Mouse (Mus musculus) MN1 (cell line): ENCODE measurements around the gene Gm45521.

Experiments used
- DNase-seq: peaks from one replicate; pipeline ENCODE4 v3.0.0-alpha.2; 2016; ENCODE audit warnings: low spot score

Gm45521 gene

DNA sequence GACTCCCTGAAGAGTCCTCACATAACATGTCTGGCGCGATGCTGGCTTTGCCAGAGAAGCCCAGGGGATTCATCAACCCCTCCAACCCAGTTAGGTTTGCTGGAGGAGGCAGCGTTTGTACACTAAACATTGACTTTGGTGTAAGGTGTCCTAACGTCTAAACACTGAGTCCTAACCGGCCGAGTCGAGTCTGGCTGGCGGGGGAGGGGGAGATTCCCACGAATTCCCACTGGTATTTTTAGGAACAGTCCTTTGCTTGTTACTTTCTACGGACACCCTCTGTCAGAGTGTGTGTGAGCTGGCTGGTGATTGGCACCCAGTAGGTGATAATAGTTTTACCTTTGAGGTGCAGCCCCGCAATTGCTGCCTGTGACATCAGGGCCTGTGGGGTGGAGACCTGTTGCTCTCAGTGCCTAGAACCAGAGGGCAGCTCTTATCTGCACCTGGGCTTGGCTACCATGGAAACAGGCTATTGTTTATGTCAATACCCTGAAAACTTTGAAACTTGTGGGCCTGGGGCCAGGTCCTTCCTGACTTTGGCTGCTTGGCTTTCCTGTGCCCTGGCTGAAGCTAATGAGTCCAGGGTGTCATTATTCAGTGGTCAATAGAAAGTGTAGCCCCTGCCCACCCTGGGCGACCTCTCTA, 4.4 kb upstream of the Gm45521 start:
- DNase-seq = peak; percentile 28

DNA sequence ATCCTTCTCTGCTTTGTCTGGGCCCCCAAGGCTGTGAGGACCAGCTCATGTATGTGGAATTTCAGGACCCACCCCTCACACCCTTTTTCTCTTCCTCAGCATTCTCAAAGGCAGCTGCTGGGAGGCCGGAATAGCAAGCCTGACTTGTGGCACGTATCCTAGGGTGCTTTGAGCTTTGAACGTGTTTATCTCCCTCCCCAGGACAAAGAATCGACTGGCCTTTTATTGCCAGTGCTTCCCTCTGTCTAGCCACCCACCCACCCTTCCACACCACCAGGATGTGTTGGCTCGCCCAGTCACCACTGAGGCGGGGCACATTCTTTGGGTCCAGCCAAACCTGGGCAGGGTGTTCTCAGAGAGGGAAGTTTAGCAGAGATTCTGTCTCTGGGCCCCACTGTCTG, 3.0 kb upstream of the Gm45521 start:
- no peak for DNase-seq

DNA sequence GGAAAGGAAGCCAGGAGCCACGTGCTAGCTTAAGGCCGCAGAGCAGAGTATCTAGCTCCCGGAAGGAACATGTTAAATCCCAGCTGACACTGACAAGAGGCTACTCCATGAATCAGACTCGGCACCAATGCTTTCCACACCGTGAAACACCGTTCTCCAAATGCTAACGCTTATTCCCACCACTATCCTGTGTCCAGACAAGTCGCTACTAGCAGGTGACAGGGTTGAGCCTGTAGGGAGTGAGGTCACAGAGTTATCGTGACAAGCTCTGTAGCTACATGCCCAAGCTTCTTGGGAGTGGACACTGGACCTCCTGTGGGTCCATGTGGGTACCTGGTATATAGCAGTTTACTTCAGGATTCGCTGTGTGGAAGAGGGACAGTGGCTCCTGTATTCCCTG, 661 bp upstream of the Gm45521 start:
- DNase-seq = no peak

DNA sequence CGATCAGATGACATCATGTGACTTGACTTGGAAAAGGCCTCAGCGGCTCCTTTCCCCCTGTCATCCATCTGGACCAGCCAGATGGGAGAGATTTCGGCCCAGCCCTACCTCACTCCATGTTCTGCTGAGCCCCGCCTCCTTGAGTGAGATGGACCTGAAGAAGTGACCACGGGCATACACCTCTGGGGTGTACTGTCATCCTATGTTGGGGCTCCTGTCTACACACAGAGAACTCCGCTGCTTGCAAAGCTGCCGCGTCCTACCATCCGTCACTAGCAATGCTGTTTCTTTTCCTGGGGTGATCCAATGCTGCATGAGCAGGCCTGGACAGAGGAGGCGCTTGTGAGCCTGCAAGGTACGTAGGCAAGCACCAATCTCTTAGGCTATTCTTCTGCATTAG, 3.5 kb downstream of the Gm45521 start:
- DNase-seq = peak; percentile 64

DNA sequence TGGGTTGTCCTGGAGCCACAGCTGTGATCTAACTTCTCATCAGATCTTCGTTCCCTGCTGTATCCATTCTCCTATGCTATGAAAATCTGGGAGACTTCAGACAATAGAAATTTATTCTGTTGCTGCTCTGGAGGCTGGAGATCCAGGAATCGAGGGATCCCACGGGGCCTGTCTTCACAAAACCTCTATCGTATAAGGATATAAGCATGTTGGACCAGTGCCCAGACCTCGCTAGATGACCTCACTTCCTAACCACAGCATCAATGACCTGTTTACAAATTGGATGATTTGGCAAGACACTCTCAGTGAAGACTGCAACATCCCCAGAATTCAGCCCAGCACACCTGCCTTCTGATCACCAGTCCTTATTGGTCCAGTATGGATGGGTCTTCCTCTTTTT, 4.6 kb downstream of the Gm45521 start:
- peak; percentile 84 for DNase-seq

DNA sequence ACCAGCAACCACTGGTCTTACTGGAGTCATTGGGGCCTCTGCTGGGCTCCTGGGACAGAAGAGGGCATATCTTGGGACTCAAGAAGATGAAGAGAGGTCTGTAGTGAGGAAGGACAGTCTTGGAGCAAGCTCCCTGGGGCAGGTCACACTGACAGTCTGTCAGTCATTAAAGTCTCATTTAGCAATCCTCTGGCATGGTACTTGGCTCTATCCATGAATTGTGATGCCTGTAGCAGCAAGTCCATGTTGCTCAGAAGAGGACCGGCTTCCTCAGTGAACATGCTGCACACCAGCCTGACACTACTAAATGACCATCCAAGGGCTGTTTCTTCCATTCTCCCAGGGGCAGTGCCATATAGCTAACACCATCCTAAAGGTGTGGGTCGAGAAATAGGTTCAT, 5.5 kb downstream of the Gm45521 start:
- no peak for DNase-seq

DNA sequence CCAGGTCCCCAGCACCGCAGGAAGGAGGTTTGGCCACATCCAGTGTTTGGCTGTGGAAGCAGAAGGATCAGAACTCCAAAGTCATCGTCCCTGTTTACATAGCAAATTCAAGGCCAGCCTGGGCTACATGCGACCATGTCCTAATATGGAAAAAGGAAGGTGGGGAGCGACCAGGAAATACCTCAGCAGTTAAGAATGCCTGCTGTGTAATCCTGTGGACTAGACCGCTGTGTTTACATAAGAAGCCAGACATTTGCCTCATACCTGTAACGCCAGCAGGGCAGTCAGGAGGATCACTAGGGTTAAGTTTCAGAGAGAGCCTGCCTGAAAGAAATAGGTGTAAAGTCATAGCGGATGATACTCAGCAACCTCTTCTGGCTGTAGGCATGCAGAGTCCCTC, 6.1 kb downstream of the Gm45521 start:
- DNase-seq = no peak

DNA sequence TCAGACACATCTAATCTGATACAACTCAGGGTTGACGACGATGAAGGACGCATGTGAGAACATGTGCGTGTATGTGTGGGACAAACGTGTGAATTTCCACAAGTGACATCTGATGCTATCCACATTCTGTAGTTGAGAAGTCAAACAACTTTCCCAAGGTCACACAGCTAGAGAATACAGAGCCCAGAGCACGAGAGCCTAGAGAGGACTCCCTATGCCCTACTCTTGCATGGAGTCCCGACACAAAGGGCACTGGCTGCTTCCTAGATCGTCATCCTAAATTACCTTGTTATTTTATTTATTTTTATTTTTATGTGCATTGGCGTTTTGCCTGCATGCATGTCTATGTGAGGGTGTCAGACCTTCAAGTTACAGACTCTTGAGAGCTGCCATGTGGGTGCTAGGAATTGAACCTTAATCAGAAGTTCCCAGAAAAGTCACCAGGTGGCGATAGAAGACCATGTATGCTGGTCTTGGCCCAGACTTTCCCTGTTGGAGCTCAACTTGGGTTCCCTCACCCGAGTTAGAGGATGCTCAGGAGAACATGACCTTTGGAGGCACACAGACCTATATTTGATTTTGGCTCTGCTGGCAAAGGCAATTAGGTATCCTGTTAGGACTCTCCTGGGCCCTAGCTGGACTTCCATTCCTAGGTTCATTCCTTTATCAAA, 7.3 kb downstream of the Gm45521 start:
- peak; percentile 80 for DNase-seq

DNA sequence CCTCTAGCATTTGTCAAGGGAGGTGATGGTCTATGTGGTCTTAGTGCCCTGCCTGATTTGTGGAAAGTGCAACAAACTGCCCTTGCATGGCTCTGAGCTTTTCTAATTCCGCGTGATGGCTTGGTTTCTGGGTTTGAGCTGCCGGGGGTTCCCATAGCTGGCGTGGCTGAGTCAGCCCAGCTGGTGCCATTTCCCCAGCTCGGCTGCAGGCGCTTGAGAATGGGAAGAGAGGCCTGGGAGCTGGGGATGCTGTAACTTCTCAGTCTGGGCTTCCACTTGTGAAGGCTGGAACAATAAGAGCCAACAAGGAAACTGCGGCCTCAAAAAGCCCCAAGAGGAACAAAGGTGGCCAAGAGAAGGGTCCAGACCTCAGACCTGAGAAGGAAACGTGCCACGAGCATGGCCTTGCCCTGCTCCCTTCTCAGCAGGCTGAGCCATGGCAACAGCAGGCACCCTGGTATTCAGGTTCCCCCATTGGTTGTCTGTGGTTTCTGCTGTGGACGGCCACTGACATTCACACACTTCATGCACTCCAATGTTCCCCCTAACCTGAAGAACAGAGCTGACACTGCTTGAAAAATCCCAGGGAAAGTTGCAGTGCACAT, 14.9 kb downstream of the Gm45521 start:
- DNase-seq = no peak

DNA sequence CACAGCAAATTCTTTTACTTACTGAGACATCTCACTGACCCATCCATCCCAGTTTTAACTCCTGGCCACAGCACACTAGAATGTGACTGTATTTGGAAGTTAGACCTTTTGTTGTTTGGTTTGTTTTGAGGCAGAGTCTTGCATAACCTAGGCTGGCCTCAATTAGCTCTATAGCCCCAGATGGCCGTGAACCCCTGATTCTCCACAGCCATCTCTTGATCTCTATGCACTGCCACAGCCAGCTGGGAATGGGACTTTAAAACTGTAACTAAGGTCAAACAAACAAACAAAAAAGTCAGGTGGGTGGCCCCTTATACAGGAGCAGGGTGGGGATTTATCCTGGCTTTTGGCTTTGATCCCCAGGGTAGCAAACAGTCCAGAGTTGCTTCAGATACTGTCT, 17.6 kb downstream of the Gm45521 start:
- no peak for DNase-seq

DNA sequence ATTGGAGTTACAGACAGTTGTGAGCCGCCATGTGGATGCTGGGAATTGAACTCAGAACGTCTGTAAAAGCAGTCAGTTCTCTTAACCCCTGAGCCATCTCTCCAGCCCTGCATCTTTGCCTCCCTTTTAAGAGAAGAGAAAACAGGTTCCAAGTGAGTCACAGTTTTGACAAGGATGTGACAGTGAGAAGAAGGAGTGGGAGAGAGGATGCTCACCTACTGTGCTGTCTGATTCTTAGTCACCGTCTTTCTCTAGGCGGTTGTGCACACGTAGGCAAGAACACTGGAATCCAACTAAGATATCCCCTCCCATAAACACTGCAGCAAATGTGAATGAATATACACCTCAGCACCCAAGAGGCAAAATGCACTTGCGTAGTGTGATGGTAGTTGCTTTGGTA, 18.1 kb downstream of the Gm45521 start:
- no peak for DNase-seq

DNA sequence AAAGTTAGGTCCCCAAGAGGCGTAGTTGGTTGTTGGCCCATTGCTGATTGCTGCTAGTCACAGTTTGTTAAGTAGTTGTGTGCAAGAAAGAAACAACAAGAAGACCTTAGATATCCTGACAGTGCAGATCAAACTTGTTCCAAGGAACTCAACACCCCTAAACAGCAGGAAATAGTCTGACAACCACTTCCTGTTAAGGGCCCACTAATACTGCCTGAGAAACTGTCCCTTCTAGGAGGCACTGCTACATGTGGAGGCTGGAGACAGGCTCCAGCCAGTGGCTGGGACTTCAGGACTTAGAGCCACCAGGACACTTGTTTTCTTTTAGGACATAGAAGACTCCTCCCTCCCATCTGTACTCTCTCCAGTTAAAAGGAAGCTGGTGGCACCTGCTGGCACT, 20.4 kb downstream of the Gm45521 start:
- DNase-seq = no peak

DNA sequence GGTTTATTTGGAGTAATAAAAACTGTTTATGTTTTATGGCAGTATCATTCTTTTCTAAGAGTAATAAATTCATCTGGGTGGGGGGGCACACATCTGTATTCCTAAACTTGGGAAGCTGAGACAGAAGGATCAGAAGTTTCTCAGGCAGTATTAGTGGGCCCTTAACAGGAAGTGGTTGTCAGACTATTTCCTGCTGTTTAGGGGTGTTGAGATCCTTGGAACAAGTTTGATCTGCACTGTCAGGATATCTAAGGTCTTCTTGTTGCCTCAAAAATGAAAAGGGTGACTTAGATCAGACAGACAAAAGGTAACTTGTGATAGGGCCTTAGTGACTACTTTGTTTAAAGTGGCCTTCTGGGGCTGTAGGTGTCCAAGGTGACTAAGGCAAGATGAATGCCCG, 21.1 kb downstream of the Gm45521 start:
- no peak for DNase-seq

DNA sequence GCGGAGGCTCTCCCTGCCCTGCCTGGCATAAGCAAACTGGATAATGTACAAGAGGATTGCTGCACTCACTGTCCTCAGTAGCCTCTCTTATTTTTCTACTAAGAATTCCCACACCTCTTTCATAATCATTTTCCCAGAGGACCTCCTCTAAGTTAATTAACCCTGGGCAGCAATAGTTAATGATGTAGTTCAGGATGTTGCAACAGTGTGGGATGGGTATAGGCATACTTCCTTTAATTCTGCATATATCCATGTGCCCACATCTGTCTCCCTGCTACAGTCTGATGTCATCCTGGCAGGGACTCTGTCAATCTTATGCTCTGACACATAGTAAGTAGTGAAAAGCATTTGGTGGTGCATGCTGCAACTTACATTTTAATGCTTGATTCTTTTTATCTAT, 24.1 kb downstream of the Gm45521 start:
- DNase-seq = peak; percentile 22

DNA sequence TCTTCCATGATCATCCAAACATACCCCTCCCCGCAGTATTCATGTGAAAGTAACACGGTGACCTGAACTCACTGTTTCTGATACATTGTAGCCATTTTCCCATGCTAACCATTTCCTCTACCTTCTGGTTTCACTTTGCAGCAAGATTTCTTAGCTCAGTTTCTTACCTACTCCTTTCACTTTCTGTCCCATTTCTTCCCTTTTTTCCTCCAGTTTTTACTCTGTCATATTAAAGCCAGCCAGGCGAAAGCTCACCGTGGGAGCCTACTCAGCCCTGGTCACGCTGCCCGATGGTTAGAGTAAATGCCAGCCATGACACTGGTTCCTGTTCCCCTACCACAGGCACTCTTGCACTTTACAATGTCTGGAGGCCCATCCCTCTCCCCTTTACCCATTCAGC, 29.8 kb downstream of the Gm45521 start:
- DNase-seq = no peak

DNA sequence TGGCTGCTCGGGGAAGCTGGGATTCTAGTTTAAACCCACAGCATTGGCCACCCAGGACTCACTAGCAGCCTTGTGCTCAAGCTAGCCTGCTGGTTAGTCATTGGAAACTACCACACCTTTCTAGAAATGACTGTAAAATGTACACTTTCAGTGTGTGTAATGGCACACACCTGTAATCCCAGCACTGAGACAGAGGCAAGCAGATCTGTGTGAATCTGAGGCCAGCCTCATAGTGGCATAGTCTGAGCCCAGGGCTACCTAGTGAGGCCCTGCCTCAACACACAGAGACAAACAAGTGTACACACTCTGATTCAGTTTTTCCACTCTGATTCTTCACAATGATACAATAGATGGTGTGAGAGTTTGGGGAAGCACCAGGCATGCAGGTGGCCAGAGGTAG, 32.3 kb downstream of the Gm45521 start:
- DNase-seq = no peak

DNA sequence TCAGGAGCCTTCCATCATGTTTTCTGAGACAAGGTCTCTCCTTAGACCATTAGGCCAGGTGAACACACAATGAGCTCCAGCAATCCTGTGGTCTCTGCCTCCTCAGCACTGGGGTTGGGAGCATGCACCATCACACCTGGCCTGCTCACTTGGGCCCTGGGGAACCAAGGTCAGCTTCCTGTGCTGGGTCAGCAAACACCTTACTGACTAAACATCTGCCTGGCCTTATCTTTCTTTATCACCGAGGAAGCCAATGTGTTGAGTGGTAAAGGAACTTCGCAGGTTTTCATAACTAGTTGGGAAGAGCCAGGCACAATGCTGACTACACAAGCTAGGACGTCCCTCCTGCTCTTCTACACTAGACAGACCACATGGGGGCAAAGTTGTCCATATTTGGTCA, 32.9 kb downstream of the Gm45521 start:
- no peak for DNase-seq

DNA sequence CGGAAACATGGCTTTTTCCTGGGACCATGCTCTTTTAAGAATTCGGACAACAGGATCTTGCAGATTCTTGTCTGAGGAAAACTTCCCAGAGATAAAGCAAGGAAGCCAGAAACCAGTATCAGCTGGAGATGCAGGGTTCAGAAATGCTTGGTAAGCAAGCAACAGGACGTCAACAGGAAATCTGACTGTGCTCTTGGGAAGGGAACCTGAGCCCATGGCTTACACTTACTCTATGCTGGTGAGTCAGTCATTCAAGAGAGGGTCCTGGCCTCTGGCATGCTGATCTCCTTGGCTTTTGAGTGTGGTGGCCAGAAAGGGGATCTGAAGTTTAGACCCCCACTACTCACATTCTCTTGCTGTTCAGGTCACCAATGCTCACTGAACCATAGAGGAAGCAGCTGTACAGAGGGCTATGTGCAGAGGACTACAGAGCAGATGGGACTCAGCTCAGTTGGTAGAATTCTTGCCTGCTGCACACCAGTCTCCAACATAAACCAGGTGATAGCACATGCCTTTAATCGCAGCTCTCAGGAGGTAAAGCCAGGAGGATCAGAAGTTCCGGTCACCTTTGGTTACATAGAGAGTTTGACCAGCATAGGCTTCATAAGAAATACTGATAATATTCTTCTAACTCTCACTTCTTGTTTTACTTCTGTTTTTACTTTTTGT, 34.2 kb downstream of the Gm45521 start:
- no peak for DNase-seq

DNA sequence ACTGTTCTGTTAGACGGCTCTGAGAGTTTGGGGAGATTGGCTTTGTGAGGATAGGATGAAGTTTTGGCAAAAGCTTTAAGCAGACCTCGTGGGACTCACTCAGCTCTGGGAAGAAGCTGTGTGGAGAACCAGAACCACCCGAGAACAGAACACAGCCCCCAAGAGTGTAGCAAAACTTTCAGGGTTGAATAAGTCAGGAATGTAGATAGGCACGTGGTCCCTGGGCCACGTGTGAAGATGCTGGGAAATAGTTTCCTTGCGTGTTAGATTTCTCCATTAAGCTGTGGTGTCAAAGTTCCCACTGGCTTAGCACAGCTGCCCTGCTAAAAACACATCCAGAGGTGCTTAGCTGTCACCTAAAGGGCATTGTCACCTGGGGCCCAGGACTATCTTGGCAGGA, 35.1 kb downstream of the Gm45521 start:
- no peak for DNase-seq

DNA sequence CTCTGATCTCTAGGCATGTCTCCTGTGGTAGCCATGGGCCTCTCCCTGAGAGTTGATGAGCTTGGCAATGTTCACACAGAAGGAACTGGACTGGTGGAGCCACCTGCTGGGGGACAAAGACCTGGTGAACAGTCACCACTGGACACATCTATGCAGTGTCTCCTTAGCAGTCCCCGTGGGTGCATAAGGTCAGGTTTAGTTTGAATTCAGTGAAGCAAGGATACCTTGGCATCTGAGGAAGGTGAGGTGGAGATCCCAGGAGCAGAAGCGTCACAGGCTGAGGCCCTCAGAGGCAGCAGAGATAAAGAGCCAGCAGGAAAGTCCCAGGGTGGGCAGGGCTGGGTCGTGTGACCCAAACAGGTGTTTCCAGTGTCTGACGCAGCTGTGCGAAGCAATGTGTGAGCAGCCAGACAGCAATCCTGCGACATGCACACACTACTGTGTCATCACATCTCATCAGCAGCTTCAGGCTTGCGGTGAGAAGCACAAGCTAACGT, 37.2 kb downstream of the Gm45521 start, which contains the start of gene Dnase1l3:
Gene Dnase1l3, minus strand, starts transcription at position 303 of the 497 bp plus-strand sequence.
- DNase-seq = peak; percentile 48

DNA sequence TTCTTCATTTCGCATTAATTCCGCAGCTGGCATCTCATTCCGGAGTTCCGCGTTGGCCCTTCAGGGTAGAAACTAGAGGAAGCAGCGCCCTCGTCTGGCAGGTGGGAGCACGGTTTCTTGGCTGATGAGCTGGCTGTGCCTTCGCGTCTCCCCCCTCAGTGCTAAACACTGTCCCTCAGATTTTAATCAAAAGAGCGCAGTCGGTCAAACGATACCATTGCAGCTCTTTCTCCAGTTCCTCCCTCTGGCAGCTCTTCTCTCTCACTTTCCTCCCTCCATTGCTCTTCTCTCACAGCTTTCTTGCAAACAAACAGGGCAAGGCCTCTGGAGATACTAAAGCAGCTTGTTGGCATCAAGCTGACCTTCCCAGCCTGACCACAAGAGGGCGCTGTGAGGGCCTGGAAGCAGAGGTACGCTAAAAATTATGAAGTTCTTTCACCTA, 40.2 kb downstream of the Gm45521 start:
- peak; percentile 77 for DNase-seq

DNA sequence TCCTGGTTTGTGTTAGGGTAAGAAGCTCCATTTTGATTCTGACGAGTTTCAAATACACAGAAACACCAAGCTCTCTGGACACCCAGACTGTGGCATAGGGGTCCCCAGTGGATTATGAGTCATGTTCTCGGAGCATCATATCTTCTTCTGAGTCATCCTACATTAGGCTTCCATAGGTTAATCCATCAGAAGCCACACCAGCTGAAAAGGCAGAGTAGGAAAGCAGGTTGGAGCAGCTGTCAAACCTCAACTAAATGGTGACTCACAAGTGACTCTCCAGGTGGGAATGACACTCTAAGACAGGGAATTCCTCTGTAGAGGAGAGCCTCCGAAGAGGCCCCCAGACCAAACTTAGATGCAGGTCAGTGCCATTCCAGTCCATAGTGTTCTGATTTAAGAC, 41.9 kb downstream of the Gm45521 start:
- peak; percentile 31 for DNase-seq

DNA sequence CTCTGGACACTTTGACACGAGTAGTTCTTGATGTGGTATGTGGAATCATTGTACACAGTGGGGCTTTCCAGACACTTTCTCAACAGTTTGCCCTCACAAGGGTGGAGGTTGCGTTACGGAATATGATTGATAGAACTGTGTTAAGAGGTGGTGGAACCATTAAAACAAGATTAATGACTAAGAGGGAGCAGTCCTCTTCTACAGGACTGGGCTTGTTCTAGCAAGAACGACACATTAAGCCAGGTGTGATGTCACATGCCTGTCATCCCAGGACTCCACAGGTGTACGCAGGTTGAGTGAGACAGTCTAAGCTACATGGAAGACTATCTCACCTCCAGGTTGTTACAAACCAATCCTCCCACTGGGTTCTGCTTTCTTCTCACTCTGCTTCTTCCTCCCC, 42.3 kb downstream of the Gm45521 start:
- no peak for DNase-seq
